ENCODE assay signal across 25 mouse cellular contexts in genomic region chr11:37031305-37032055, GRCm38 (mm10).
A peak's percentile ranks its signal among the peaks of the same experiment; 100 is the strongest.
DNase-seq lines count a peak whose midpoint lies in the region; ATAC-seq and TF ChIP-seq lines count a peak whose summit lies in the region.
"Had no signal": no experiment of that assay in that cellular context is flagged by ENCODE, and none has a peak within 500 bp of the region (broad histone marks: within the 10 kb centered on the region; RNA-seq: fewer than 3 reads in every experiment).

No protein-coding gene starts in this region.

- 42% methylated on average over 7 of the region's 7 CpGs for WGBS in embryonic facial prominence, embryonic 11.5 days
- WGBS in embryonic facial prominence, embryonic 10.5 days, result 46% methylated on average over 7 of the region's 7 CpGs
- 16% methylated on average over 7 of the region's 7 CpGs for WGBS in limb, embryonic 11.5 days
- WGBS in hindbrain, embryonic 16.5 days, result 50% methylated on average over 7 of the region's 7 CpGs

- no peaks in the 10 kb centered on the region for H3K4me1 ChIP-seq in embryonic facial prominence, embryonic 11.5 days (ENCODE audit: control insufficient read depth, insufficient read depth, low read length)
- peaks cover 7% of the 10 kb centered on the region; the same call in 1 of the 2 replicates for H3K4me1 ChIP-seq in embryonic facial prominence, embryonic 10.5 days
- H3K4me1 ChIP-seq in ES-Bruce4 (ENCODE audit: control insufficient read depth, insufficient read depth, low read length), result no peaks in the 10 kb centered on the region
- H3K4me1 ChIP-seq in limb, embryonic 11.5 days (ENCODE audit: control insufficient read depth, insufficient read depth, low read length), result no peaks in the 10 kb centered on the region; the same call in 1 of the 2 replicates
- H3K4me1 ChIP-seq in hindbrain, embryonic 16.5 days (ENCODE audit: control insufficient read depth, insufficient read depth, low read depth, low read length), result no peaks in the 10 kb centered on the region
- H3K4me1 ChIP-seq: embryonic facial prominence, embryonic 15.5 days; heart, embryonic 12.5 days; hindbrain, embryonic 10.5 days; midbrain, embryonic 12.5 days; stomach, embryonic 15.5 days had no signal

- H3K27me3 ChIP-seq in embryonic facial prominence, embryonic 11.5 days (ENCODE audit: control insufficient read depth, insufficient read depth, low read length), result no peaks in the 10 kb centered on the region
- 0 out of 2 replicates have a peak, but pooled peaks cover 2% of the 10 kb centered on the region for H3K27me3 ChIP-seq in embryonic facial prominence, embryonic 10.5 days (replicated peaks; ENCODE audit: low read depth, poor library complexity, severe bottlenecking)
- H3K27me3 ChIP-seq in ES-Bruce4 (ENCODE audit: control insufficient read depth, insufficient read depth, low read length, poor library complexity, severe bottlenecking), result peaks cover 1% of the 10 kb centered on the region; the same call in 1 of the 2 replicates
- H3K27me3 ChIP-seq in limb, embryonic 11.5 days (ENCODE audit: control insufficient read depth, insufficient read depth, low read length), result no peaks in the 10 kb centered on the region
- no peaks in the 10 kb centered on the region for H3K27me3 ChIP-seq in hindbrain, embryonic 16.5 days (replicated peaks; ENCODE audit: control insufficient read depth, insufficient read depth, low read length)
- H3K27me3 ChIP-seq: embryonic facial prominence, embryonic 15.5 days; heart, embryonic 12.5 days; midbrain, embryonic 12.5 days; stomach, embryonic 15.5 days had no signal

- TF ChIP-seq POLR2A in ES-Bruce4 (IDR thresholded peaks at IDR 0.05; ENCODE audit: insufficient read depth, low read length), result no peak

- H3K27ac ChIP-seq in embryonic facial prominence, embryonic 11.5 days (replicated peaks; ENCODE audit: low read depth, low read length), result no peak overlapping the region
- H3K27ac ChIP-seq in embryonic facial prominence, embryonic 10.5 days (replicated peaks), result no peak overlapping the region
- H3K27ac ChIP-seq in ES-Bruce4 (ENCODE audit: insufficient read depth, low read length), result 0 out of 2 replicates have a peak overlapping the region, but pooled peaks have one; percentile 2
- no peak overlapping the region for H3K27ac ChIP-seq in limb, embryonic 11.5 days (replicated peaks; ENCODE audit: low read depth, low read length)
- no peak overlapping the region for H3K27ac ChIP-seq in hindbrain, embryonic 16.5 days (ENCODE audit: low read depth, low read length)
- H3K27ac ChIP-seq: embryonic facial prominence, embryonic 15.5 days; hindbrain, embryonic 10.5 days; left cerebral cortex, adult 2 months; midbrain, embryonic 12.5 days; stomach, embryonic 15.5 days had no signal

- H3K36me3 ChIP-seq in embryonic facial prominence, embryonic 11.5 days (replicated peaks; ENCODE audit: control insufficient read depth, insufficient read depth, low read depth, low read length), result no peaks in the 10 kb centered on the region
- no peaks in the 10 kb centered on the region for H3K36me3 ChIP-seq in embryonic facial prominence, embryonic 10.5 days (replicated peaks)
- H3K36me3 ChIP-seq in ES-Bruce4 (ENCODE audit: control insufficient read depth, insufficient read depth, low read length, poor library complexity, severe bottlenecking), result no peaks in the 10 kb centered on the region
- no peaks in the 10 kb centered on the region for H3K36me3 ChIP-seq in limb, embryonic 11.5 days (ENCODE audit: control insufficient read depth, insufficient read depth, low read length)
- H3K36me3 ChIP-seq in hindbrain, embryonic 16.5 days (ENCODE audit: control insufficient read depth, insufficient read depth, low read length), result no peaks in the 10 kb centered on the region
- H3K36me3 ChIP-seq: embryonic facial prominence, embryonic 15.5 days; heart, embryonic 12.5 days; hindbrain, embryonic 10.5 days; midbrain, embryonic 12.5 days; stomach, embryonic 15.5 days had no signal

- no peak for ATAC-seq in embryonic facial prominence, embryonic 11.5 days (replicated peaks; ENCODE audit: insufficient number of reproducible peaks, low FRiP score, low TSS enrichment, low read depth)
- ATAC-seq in limb, embryonic 11.5 days (ENCODE audit: insufficient number of reproducible peaks, low FRiP score, low TSS enrichment, low read depth), result peak; percentile 87
- no peak; the same call in 1 of the 2 replicates for ATAC-seq in hindbrain, embryonic 16.5 days
- ATAC-seq: CD4-positive, CD25-positive, alpha-beta regulatory T cell, adult 4 months had no signal

- no peak overlapping the region for H3K9ac ChIP-seq in embryonic facial prominence, embryonic 11.5 days (replicated peaks; ENCODE audit: low read length)
- H3K9ac ChIP-seq in ES-Bruce4 (ENCODE audit: low read depth, poor library complexity, severe bottlenecking), result no peak overlapping the region
- H3K9ac ChIP-seq in limb, embryonic 11.5 days (ENCODE audit: low read length), result no peak overlapping the region
- H3K9ac ChIP-seq in hindbrain, embryonic 16.5 days (ENCODE audit: low read depth, low read length), result no peak overlapping the region
- H3K9ac ChIP-seq: embryonic facial prominence, embryonic 15.5 days; heart, embryonic 12.5 days; midbrain, embryonic 12.5 days; stomach, embryonic 15.5 days had no signal

- no peak overlapping the region for H3K4me3 ChIP-seq in embryonic facial prominence, embryonic 11.5 days (ENCODE audit: low read depth, low read length)
- H3K4me3 ChIP-seq in embryonic facial prominence, embryonic 10.5 days, result no peak overlapping the region
- no peak overlapping the region for H3K4me3 ChIP-seq in ES-Bruce4 (ENCODE audit: low read depth, low read length)
- no peak overlapping the region for H3K4me3 ChIP-seq in limb, embryonic 11.5 days (ENCODE audit: low read depth, low read length)
- H3K4me3 ChIP-seq in hindbrain, embryonic 16.5 days (ENCODE audit: low read length), result no peak overlapping the region
- H3K4me3 ChIP-seq: embryonic facial prominence, embryonic 15.5 days; heart, embryonic 12.5 days; hindbrain, embryonic 10.5 days; left cerebral cortex, adult 2 months; midbrain, embryonic 12.5 days; stomach, embryonic 15.5 days had no signal

- DNase-seq in embryonic facial prominence, embryonic 11.5 days (ENCODE audit: low spot score), result peak; percentile 14
- no peak for DNase-seq in embryonic facial prominence, embryonic 10.5 days (ENCODE audit: low spot score)
- peak; percentile 52 for DNase-seq in WW6 (ENCODE audit: low read depth, low spot score)
- peak; percentile 63 for DNase-seq in limb, embryonic 11.5 days (ENCODE audit: low spot score)
- DNase-seq in thymus, postnatal 10 days (ENCODE audit: low spot score in 2 of 2), result no peak
- DNase-seq: adrenal gland, postnatal 36 days; cerebellum, adult 11 months; cerebellum, adult 9-11 months; gastrocnemius, postnatal 14 days; heart, adult 11 months; heart, postnatal 10 days; kidney, adult 18-20 months; lung, adult 18-20 months; lung, postnatal 14 days; thymus, adult 2 months had no signal

- no peaks in the 10 kb centered on the region for H3K9me3 ChIP-seq in embryonic facial prominence, embryonic 11.5 days (replicated peaks; ENCODE audit: control insufficient read depth, low read length)
- no peaks in the 10 kb centered on the region for H3K9me3 ChIP-seq in embryonic facial prominence, embryonic 10.5 days
- H3K9me3 ChIP-seq in ES-Bruce4 (replicated peaks; ENCODE audit: control insufficient read depth, insufficient read depth, low read length, poor library complexity, severe bottlenecking), result no peaks in the 10 kb centered on the region
- no peaks in the 10 kb centered on the region for H3K9me3 ChIP-seq in limb, embryonic 11.5 days (ENCODE audit: control insufficient read depth, low read length)
- H3K9me3 ChIP-seq in hindbrain, embryonic 16.5 days (ENCODE audit: control insufficient read depth, low read length), result no peaks in the 10 kb centered on the region
- H3K9me3 ChIP-seq: embryonic facial prominence, embryonic 15.5 days; heart, embryonic 12.5 days; hindbrain, embryonic 10.5 days; midbrain, embryonic 12.5 days; stomach, embryonic 15.5 days had no signal

- no peak for TF ChIP-seq CTCF in ES-Bruce4 (IDR thresholded peaks at IDR 0.05; ENCODE audit: low read depth, low read length)

- no peak overlapping the region for H3K4me2 ChIP-seq in embryonic facial prominence, embryonic 11.5 days (ENCODE audit: low read depth, low read length)
- no peak overlapping the region for H3K4me2 ChIP-seq in limb, embryonic 11.5 days (ENCODE audit: low read depth, severe bottlenecking)
- H3K4me2 ChIP-seq in hindbrain, embryonic 16.5 days (ENCODE audit: low read length), result no peak overlapping the region
- H3K4me2 ChIP-seq: embryonic facial prominence, embryonic 15.5 days; heart, embryonic 12.5 days; liver, embryonic 11.5 days; midbrain, embryonic 12.5 days; stomach, embryonic 15.5 days had no signal

- TF ChIP-seq EP300 in ES-Bruce4 (IDR thresholded peaks at IDR 0.05; ENCODE audit: insufficient read depth, low read depth, low read length), result peak; percentile 60; the same call in 1 of the 2 replicates

Comparison
In these comparisons a context has a peak if more than half of its experiments do, and no peak if none do; other contexts are left out.
1. DNase-seq: peak in embryonic facial prominence, embryonic 11.5 days (single experiment), WW6 (single experiment) and limb, embryonic 11.5 days (single experiment); none in embryonic facial prominence, embryonic 10.5 days (single experiment) and thymus, postnatal 10 days (0 of 2).